Mouse (Mus musculus): ENCODE measurements at regions not wholly inside any gene's neighbourhood (a gene's known extent, or its start where the extent isn't known, plus 50 kb on each side); places are given as distances from the start of the nearest gene placed in this dataset.

DNA sequence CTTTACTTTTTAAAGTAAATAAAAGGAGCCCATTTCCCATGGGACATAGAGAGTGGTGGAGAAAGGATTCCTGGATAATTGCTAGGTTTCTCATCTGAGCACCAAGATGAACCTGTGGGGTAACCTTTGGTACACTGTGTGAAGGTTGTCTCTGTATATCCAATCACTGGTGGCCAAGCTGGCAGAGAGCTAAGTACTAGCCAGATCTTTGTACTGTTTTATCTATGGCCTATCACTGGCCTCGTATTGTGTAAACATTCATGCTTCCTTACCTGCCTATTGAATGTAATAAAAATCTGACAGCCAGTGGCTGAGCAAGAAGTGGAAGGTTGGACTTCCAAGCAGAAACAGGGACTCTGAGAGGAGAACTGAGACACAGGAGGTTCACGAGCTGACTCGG lies 55.3 kb upstream of the Arid2 start:
- no peak for TF ChIP-seq CTCF (conservative IDR thresholded peaks at IDR 0.05; ENCODE audit: low read length)
- TF ChIP-seq POU5F1 (IDR thresholded peaks at IDR 0.05; ENCODE audit: borderline replicate concordance, low read length): no peak
- no peak for TF ChIP-seq NANOG (IDR thresholded peaks at IDR 0.05; ENCODE audit: borderline replicate concordance, low read length)
